Mouse (Mus musculus): ENCODE results near the gene Hs2st1.

Hs2st1 gene

DNA sequence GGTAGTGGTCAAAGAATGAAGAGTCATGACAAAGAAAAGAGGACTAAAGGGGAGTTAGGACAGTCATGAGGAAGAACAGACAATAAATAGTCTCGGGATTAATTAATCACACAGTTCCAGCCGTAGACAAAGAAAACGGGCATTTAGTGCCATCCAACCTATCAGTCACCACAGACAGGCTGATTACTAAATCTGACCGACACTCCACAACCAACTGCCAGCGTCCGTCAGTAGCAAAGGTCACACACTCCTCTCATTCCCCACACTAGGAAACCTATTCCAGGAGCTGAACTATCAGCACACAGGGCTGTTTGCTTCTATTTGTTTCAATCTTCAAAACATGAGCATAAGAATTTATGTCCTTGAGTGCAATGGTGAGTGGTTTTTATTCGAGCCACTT lies 16.0 kb downstream of the Hs2st1 start:
- no peak for DNase-seq (ENCODE audit: low read depth)

DNA sequence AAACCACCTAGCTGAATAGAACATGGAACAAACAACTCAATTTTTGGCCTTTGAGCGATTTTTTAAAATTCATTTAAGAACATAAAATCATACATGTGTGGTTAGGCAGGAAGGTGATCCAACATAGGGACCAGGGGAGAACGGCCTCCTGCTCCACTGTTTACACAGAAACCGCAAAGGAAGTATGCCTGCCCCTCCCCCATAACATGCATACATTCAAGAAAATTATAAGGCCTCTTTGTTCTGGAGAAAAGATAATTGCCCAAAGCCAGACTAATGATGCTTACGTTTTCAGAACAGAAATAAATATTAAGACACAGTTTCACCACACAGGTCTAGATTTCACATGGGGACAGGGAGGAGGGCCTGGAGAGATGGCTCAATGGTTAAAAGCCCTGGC lies 18.6 kb downstream of the Hs2st1 start:
- DNase-seq (ENCODE audit: low read depth), result no peak

DNA sequence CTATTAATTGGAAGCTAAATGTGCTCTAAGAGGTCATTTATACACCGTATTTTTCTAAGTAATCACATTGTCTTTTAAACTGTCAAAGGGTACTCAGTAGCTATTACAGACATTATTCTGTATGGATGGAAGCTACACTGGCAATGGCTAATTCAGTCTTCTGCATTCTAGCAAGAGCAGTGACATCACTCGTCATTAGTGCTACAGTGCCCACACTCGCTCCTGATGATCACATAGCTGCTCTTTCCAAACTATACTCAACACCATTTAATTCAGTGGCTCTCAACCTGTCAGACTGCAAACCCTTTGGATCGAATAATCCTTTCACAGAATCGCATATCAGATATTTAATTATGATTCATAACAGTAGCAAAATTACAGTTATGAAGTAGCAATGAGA lies 19.3 kb downstream of the Hs2st1 start:
- no peak for DNase-seq (ENCODE audit: low read depth)

DNA sequence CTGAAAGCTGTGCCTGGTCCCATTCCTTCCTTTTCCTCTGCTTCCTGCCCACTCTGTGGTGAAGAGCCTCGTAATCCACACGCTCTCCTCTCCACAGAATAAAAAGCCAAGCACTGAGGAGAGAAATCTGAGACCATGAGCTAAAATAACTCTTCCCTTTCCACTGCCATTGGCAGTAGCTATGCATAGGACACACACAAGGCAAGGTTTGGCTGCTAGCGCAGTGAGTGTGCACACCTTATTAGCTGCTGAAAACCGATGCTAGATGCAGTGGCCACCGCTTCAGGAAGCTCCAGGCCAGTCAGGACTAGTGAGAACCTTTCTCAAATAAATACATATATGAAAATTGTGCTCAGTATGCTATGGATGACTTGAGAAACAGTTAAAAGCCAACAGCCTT lies 19.9 kb downstream of the Hs2st1 start:
- DNase-seq (ENCODE audit: low read depth), result no peak

DNA sequence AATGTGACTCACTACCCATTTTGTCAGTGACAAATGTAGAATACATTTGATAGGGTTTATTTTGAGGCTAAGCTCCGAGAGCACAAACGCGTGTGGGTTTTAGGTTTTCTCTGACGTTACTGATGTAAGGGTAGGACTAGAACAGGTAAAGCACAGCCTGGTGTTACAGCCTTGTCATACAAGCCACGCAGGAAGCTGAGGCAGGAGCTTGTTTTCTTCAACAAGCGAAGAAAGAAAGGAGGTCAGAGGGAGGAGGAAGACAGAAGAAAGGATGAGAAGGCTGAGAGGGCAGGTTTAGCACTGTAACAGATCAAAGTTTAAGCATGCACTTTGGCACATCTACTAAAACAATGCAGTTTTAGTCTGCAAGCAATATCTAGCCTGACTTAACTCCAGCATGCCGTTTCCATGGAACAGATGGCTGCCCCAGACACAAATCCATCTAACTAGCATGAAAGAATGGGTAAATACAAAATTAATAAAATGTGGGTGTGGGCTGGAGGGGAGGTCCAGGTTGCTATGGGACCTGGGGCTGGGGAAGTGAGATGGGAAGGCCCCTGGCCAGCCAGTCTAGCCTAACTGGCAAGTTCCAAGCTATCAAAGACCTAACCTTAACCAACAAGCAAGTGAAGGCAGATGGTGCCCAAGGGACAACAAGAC lies 21.7 kb downstream of the Hs2st1 start:
- no peak for DNase-seq (ENCODE audit: low read depth)

DNA sequence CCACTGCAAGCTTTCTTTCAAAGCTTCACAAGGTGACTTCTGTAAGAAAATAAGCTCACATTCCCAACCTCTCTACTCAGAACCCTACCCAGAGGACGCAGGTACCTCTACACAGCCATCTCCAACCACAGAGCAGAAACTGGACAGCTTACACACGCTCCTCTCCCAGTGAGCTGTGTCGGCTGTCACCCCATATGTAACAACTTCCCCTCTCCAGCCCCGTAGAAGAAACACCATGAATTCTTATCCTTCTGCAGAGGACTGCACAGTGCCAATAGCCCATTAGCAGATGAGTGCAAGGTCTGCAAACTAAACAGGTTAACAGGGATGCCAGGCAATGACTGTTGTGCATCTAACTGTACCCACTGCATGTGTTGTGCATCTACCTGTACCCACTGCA lies 23.5 kb downstream of the Hs2st1 start:
- no peak for DNase-seq (ENCODE audit: low read depth)

DNA sequence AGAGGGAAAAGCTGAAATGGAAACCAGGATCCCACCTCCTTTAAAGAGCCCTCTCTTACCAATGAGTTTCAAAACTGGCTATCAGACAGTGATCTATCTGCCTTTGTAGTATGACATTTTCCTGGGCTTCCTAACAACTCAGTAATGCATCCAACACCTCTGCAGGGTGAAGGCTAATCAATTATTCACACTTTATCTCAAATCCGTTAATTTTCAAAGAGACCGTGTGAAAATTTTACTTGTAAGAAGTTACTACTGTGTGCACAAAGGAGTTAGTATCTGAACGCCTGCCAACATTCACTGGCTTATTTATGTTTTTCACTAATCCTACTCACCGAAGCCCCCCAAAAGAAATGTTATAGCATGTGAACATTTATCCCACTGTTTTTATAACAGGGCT lies 24.1 kb downstream of the Hs2st1 start:
- DNase-seq (ENCODE audit: low read depth), result no peak

DNA sequence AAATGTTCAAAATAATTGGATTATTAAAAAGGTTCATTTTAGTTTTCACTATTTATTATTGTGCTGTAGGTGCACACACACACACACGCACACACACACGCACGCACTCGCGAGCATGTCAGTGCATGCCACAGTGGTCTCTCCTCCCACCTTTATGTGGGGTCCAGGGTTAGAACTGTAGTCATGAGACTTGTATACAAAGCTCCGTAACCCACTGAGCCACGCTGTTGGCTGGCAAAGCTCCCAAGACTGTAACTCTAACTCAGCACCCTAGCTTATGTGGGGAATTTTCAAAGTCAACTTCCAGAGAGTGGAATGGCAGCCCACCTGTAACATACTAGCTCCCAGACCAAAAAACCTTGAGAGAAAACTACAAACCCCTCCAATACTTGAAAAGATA lies 24.8 kb downstream of the Hs2st1 start:
- no peak for DNase-seq (ENCODE audit: low read depth)

DNA sequence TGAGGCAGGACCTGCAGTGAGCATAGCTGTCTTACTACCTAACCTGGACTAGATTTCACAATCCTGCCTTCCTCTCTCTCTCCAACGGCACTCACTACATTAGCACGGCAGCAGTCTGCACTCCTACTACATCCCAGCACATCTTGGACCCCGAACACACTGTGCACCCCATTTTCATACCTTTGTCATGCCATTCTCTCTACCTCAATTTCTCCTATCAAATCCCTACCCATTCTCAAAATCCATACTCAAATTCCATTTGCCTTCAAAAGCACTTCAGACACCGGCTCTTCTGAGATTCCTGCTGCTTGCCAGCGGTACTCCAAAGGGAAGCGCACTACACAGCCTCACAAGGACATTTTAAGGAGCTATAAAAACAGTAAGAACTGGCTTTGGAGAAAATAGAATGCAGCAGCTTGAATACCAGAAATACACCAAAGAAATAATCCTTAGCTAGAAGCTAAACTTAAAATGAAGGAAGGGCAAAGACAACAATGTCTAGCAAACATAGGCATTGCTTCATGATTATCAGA lies 28.0 kb downstream of the Hs2st1 start:
- DNase-seq (ENCODE audit: low read depth), result no peak

DNA sequence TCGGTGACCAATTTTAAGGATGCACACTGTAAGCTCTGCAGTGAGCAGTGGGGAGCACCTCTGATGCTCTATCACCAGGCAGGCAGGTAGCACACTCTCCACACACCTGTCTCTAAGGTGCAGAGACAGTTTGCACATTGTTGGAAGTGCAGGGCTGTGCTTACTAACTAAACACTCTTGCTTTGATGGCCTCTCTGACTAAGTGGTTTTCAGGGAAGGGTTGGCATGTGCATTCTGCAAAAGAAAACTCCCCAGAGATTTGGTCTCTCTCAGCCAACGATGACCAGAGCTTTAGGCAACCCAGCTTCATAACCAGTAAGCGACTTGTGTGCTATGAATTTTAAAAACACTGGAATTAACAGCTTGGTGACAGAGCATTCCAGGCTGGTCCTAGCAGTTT lies 29.2 kb downstream of the Hs2st1 start:
- DNase-seq (ENCODE audit: low read depth), result no peak

DNA sequence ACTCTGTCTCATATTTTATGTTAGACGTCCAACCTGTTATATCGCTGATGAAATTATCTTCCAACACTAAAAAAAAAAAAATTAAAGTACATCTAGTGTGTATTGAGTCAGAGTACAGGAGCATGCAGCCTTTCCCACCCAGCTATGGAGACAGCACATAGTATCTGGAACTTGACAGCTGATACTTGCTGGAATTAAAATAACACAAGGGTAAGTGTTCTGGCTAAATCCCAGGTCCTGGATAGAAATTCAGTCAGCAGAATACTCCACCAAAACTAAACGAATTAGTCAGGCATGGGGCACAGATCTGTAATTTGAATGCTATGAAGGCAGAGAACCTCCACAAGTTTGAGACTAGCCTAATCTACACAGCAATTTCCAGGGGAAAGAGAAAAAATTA lies 30.9 kb downstream of the Hs2st1 start:
- DNase-seq (ENCODE audit: low read depth), result no peak

DNA sequence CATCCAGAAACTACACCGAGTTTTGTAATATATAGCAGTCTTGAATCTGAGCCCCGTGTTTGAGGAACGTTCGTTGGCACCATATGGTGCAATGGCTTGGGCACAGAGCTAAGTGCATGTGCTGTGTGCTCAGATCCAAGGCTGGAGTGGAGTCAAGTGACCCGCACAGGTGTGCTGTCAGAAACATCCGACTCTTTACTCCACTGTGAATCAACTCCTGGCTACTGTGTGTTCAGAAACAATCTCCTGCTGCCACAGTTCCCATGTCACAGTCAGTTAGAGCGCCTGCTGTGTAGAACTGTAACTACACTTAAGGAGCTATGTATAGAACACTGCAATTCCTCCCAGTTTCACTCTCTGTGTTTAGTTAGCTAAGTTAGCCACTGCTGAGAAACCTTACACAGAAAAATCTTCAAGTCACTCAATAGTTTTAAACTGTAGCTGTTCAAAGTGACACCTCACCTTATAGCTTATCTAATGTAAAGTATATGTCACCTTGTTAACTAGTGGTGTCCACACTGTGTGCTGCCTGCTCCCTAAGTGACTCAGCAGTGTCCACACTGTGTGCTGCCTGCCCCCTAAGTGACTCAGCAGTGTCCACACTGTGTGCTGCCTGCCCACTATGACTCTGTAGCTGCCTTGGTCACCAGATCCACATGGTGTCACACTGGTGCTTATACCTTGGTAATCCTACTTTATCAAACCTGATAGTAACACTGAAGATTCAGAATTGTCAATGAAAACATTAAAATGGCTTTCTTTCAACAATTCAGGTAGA lies 32.7 kb downstream of the Hs2st1 start:
- DNase-seq (ENCODE audit: low read depth), result no peak

DNA sequence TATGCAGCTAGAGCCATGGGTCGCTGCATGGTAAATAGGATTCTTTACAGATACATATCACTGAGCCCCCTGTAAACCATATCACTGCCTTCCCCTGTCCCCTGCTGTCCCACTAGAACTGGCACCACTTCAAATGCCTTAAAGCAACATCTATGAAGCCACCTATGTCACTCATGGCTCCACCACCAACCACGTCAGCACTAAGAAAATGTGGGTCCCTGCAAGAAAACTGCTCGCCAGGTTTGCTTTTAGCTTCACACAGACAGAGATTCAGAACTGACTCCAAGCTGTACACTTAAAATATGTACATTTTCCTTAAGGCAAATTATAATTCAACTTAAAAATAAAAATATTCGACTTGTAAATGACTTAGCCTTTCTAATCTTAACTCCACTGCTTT lies 34.9 kb downstream of the Hs2st1 start:
- no peak for DNase-seq (ENCODE audit: low read depth)

DNA sequence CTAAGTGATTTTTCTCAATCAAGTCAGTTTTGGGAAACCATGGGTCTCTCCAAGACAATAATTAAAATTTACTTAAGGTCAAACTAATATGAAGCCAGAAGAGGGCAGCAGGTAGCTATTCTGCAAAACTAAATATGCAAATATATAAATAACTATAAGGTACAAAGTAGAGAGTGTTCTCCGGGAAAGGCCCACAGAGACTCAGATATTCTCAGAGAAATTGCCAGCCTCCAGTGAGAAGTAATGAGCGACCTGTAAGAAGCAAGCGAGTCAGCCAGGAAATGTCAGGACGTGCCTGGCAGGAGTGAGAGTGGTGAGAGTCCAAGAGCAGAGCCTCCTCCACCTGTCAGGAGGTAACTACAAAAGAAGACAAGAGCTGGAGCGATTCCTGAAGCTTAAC lies 39.0 kb downstream of the Hs2st1 start:
- no peak for DNase-seq (ENCODE audit: low read depth)

DNA sequence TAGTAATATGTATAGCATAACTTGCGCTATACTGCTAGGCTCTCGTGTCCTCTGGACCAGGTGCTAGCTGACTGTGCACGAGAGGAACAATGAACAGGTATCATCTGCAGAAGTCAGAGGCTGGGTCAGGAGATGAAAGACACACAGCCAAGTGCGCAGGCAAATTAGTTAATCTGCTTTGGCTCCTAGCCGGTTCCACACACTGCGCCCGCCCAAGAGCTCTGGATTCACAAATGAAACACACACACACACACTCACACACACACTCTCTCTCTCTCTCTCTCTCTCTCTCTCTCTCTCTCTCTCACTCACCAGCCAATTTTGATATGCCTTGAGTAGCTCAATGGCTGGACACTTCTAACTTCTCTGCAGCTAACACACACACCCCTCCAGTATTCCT lies 42.1 kb downstream of the Hs2st1 start:
- DNase-seq (ENCODE audit: low read depth), result no peak

DNA sequence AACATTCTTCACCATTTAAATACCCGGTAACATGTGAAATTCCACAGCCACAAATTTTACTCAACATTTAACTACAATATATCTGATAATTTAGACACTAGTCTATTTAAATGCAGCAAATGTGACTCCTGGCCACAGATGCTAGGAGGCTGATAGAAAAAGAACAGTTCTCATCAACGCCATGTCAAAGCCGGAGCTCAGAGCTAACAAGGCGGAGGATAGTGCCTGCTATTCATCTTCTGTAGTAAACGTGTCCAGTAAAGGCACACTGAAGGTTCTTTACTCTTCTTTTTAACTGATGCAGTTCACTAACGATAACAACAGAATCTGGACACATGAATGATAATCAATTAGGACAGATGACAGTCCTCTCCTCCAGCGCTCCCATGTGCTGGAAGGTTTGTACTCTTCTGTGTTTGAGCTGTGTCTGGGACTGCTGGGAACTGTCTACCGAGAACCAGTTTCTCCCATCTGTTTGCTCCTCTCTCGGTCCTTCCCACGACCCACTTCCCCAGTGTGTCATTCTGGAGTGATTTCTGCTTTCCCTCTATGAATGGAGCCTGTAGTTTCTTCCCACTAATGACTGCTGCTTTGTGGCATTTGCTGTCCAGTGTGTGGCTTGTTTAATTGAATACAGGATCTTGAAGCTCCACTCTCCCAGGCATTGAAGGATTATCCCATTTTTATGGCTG lies 50.3 kb downstream of the Hs2st1 start:
- no peak for DNase-seq (ENCODE audit: low read depth)

DNA sequence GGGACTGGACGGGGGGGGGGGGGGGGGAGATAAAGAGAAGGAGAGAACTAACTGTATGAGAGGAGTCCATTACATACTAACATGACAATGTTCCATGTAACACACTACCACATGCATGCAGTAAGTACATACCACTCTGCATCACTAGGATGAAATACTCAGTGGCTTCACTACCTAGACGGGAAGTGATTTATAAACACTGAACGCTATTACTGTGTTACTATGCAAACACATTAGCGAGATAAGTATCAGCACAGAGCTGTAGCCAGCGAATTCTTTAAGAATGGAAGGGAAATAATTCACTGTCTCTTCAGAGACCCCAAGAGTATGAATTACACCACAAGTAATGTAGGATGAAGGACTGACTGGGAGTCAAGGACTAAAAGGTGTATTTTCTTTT lies 51.1 kb downstream of the Hs2st1 start:
- DNase-seq (ENCODE audit: low read depth), result no peak

DNA sequence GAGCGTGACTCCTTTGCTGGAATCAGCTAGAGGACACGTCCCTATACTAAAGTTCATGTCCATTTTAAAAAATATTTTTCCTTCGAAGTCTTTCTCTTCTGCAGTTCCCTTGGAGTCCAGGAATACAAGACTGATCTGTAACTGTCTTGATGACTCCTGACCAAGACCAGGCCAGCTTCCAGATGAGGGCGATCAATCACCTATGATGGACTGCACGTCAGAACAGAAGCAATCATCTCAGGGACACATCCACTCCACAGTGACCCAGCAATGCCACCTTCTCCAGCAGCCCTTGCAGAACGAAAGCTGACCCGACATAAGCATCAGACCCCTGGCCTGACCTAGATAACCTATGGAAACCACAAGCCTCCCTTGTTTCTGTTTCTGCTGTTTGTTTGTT lies 54.7 kb downstream of the Hs2st1 start:
- no peak for DNase-seq (ENCODE audit: low read depth)

DNA sequence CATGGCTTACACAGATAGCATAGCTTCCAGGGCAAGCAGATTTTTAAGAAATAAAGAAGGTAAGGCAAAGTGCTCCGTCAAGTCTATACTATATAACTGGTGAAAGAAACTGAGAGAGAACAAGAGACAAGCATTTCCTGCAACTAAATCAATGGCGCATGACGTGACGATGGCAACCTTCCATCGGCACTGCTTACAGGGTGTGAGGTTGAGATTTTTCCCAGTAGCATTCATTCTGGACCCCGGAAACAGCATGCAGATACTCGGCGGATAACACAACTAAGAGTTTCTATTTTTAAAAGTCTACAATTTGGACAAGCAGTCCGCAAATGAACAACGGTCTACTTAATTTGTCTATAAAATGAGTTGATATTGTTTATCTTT lies 55.9 kb downstream of the Hs2st1 start:
- no peak for DNase-seq (ENCODE audit: low read depth)

DNA sequence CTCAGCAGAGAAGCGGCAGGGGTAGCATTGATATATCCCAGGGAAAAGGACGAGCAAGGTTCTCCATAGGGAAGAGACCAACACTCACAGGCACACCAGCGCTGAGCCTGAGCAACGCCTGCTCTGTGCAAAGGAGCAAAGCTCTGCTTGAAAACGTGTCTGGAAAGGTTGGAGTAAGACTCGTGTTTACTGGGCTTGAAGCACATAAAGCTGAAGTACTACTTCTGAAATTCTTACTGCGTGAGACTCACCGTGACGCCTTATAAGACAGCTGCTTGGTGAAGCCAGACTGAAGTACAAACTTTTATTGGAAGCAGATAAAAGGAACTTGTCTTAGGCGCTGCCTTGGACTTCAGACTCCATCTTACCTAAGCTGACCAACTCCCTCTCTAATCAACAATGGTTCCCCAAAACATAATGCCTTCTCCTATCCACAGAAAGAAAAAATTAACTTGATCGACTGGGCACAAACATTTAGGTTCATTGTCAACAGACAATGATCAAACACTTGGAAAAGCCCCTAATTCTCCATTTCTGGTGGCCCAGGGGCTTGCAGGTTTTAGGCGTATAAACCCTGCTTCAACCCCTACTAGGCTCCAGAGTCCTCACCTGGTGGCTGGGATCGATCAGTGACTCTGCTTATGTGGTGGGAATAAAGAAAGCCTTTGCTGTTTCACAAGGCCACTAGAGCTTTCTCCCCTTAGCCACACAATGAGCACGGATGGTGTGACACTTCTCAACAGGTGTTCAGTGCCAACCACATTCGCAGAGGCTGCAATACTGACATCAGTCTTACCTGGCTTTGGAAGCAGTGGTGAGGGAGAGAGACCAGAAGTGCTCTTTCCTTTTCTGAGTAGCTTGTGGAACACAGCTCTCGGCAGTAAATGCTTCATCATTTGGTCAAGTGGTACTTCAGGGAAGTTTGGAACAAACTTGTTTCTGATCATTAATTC lies 56.5 kb downstream of the Hs2st1 start:
- no peak for DNase-seq (ENCODE audit: low read depth)

DNA sequence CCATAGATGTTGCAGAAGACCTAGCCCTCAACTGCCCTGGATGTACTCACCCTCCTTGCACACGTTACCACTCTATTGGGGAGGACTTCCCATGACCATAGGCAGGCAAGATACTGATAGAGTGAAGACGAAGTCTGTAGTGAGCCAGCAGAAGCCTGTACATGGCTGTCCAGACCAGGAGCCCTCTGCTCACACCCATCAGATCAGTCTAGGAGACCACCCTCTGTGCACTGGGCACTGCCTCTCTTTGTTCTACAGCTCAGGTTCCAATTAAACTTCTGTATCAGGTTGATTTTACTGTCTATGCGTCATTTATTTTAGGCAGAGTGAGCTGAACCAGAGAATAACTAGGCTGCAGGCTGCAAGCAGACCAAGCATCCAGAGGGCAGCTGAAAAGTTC lies 59.3 kb downstream of the Hs2st1 start:
- DNase-seq (ENCODE audit: low read depth), result no peak

DNA sequence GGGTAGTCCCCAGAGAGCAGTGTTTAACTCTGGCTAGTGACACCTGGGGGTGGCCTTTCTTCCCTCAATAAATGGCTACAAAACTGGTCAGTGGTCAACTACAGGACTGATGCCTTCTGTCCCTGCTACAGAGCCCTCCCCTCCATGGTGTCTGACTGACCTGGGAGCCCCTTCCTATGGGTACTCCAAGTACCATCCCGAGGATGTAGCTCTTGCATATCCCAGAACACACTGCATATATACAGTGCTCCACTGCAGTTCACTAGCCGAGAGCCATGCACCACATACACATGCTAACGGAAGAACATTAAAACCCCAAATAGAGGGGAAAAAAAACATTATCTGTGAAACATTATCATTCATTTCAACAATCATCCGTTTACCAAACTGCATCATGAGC lies 61.6 kb downstream of the Hs2st1 start:
- no peak for DNase-seq (ENCODE audit: low read depth)
